Mouse (Mus musculus): ENCODE results near the gene Magi1. TPM values are rescaled to one million over a fixed set of nuclear protein-coding genes. Genes with fewer than 3 reads are reported as not detected.

Gene Magi1
- polyA plus RNA-seq, 1 experiment from 2014 or later: 11.7 TPM

- WGBS: 57% methylated on average over 14 of the region's 14 CpGs
- H3K27me3 ChIP-seq (replicated peaks; ENCODE audit: control insufficient read depth, insufficient read depth, low read length): no peaks in the 10 kb centered on the region
- no peak overlapping the region for H3K4me2 ChIP-seq (ENCODE audit: low read length)
- H3K9me3 ChIP-seq (ENCODE audit: control insufficient read depth, low read length): no peaks in the 10 kb centered on the region
- H3K27ac ChIP-seq (ENCODE audit: low read depth): peak overlapping the region; percentile 3
- H3K9ac ChIP-seq (ENCODE audit: low read length): no peak overlapping the region
- DNase-seq (ENCODE audit: low spot score) (no peak), ATAC-seq (replicated peaks; ENCODE audit: low FRiP score, low TSS enrichment, low read depth) (no peak)
- H3K4me1 ChIP-seq (replicated peaks; ENCODE audit: control insufficient read depth, insufficient read depth, low read length): peaks cover 26% of the 10 kb centered on the region
- no peaks in the 10 kb centered on the region for H3K36me3 ChIP-seq (ENCODE audit: control insufficient read depth, insufficient read depth, low read length)
- no peak overlapping the region for H3K4me3 ChIP-seq (ENCODE audit: low read depth, low read length)
These were observed 100.3 kb downstream of the Magi1 start for GRCm38 (mm10) chr6:94183354-94183851.

- ATAC-seq (replicated peaks; ENCODE audit: low FRiP score, low TSS enrichment, low read depth) (no peak), DNase-seq (ENCODE audit: low spot score) (no peak)
- 11% methylated on average over 2 of the region's 2 CpGs for WGBS
- no peaks in the 10 kb centered on the region for H3K9me3 ChIP-seq (ENCODE audit: control insufficient read depth, low read length)
- H3K9ac ChIP-seq (ENCODE audit: low read length): no peak overlapping the region
- H3K27me3 ChIP-seq (replicated peaks; ENCODE audit: control insufficient read depth, insufficient read depth, low read length): no peaks in the 10 kb centered on the region
- H3K4me3 ChIP-seq (ENCODE audit: low read depth, low read length): no peak overlapping the region
- no peak overlapping the region for H3K4me2 ChIP-seq (ENCODE audit: low read length)
- H3K4me1 ChIP-seq (replicated peaks; ENCODE audit: control insufficient read depth, insufficient read depth, low read length): peaks cover 30% of the 10 kb centered on the region
- H3K27ac ChIP-seq (ENCODE audit: low read depth): no peak overlapping the region
- no peaks in the 10 kb centered on the region for H3K36me3 ChIP-seq (ENCODE audit: control insufficient read depth, insufficient read depth, low read length)
These were observed 102.0 kb downstream of the Magi1 start for GRCm38 (mm10) chr6:94181673-94182255.

- DNase-seq (ENCODE audit: low spot score) (no peak), ATAC-seq (replicated peaks; ENCODE audit: low FRiP score, low TSS enrichment, low read depth) (no peak)
- Histone ChIP-seq H3K9ac (ENCODE audit: low read length) (no peak overlapping the region), H3K36me3 (ENCODE audit: control insufficient read depth, insufficient read depth, low read length) (no peaks in the 10 kb centered on the region), H3K4me1 (replicated peaks; ENCODE audit: control insufficient read depth, insufficient read depth, low read length) (peaks cover 30% of the 10 kb centered on the region), H3K9me3 (ENCODE audit: control insufficient read depth, low read length) (no peaks in the 10 kb centered on the region), H3K27ac (ENCODE audit: low read depth) (no peak overlapping the region), H3K4me3 (ENCODE audit: low read depth, low read length) (no peak overlapping the region), H3K27me3 (replicated peaks; ENCODE audit: control insufficient read depth, insufficient read depth, low read length) (no peaks in the 10 kb centered on the region), H3K4me2 (ENCODE audit: low read length) (no peak overlapping the region)
- WGBS: 86% methylated on average over 14 of the region's 14 CpGs
These were observed 103.2 kb downstream of the Magi1 start for GRCm38 (mm10) chr6:94180331-94181150.

GRCm38 (mm10) chr6:94177559-94177958 lies 106.2 kb downstream of the Magi1 start:
- H3K4me3 ChIP-seq (ENCODE audit: low read depth, low read length): no peak overlapping the region
- 74% methylated on average over 3 of the region's 3 CpGs for WGBS

GRCm38 (mm10) chr6:94176705-94177104 lies 107.0 kb downstream of the Magi1 start:
- Histone ChIP-seq H3K27ac (ENCODE audit: low read depth) (no peak overlapping the region), H3K27me3 (replicated peaks; ENCODE audit: control insufficient read depth, insufficient read depth, low read length) (no peaks in the 10 kb centered on the region), H3K4me2 (ENCODE audit: low read length) (no peak overlapping the region), H3K4me1 (replicated peaks; ENCODE audit: control insufficient read depth, insufficient read depth, low read length) (peaks cover 9% of the 10 kb centered on the region), H3K36me3 (ENCODE audit: control insufficient read depth, insufficient read depth, low read length) (no peaks in the 10 kb centered on the region), H3K4me3 (ENCODE audit: low read depth, low read length) (no peak overlapping the region), H3K9me3 (ENCODE audit: control insufficient read depth, low read length) (no peaks in the 10 kb centered on the region), H3K9ac (ENCODE audit: low read length) (no peak overlapping the region)
- ATAC-seq (replicated peaks; ENCODE audit: low FRiP score, low TSS enrichment, low read depth) (no peak), DNase-seq (ENCODE audit: low spot score) (no peak)
- WGBS: 33% methylated on average over 4 of the region's 4 CpGs

More at GRCm38 (mm10) chr6:94177559-94177958, 106.2 kb downstream of the Magi1 start:
- Histone ChIP-seq H3K36me3 (ENCODE audit: control insufficient read depth, insufficient read depth, low read length) (no peaks in the 10 kb centered on the region), H3K4me2 (ENCODE audit: low read length) (no peak overlapping the region), H3K4me1 (replicated peaks; ENCODE audit: control insufficient read depth, insufficient read depth, low read length) (peaks cover 17% of the 10 kb centered on the region), H3K27ac (ENCODE audit: low read depth) (no peak overlapping the region), H3K9ac (ENCODE audit: low read length) (no peak overlapping the region), H3K9me3 (ENCODE audit: control insufficient read depth, low read length) (no peaks in the 10 kb centered on the region), H3K27me3 (replicated peaks; ENCODE audit: control insufficient read depth, insufficient read depth, low read length) (no peaks in the 10 kb centered on the region)
- ATAC-seq (replicated peaks; ENCODE audit: low FRiP score, low TSS enrichment, low read depth) (no peak), DNase-seq (ENCODE audit: low spot score) (no peak)

- no peaks in the 10 kb centered on the region for H3K36me3 ChIP-seq (ENCODE audit: control insufficient read depth, insufficient read depth, low read length)
- ATAC-seq (replicated peaks; ENCODE audit: low FRiP score, low TSS enrichment, low read depth) (no peak), DNase-seq (ENCODE audit: low spot score) (no peak)
- no peak overlapping the region for H3K4me3 ChIP-seq (ENCODE audit: low read depth, low read length)
- no peaks in the 10 kb centered on the region for H3K9me3 ChIP-seq (ENCODE audit: control insufficient read depth, low read length)
- no peak overlapping the region for H3K4me2 ChIP-seq (ENCODE audit: low read length)
- WGBS: 68% methylated on average over 8 of the region's 8 CpGs
- H3K27me3 ChIP-seq (replicated peaks; ENCODE audit: control insufficient read depth, insufficient read depth, low read length): no peaks in the 10 kb centered on the region
- H3K9ac ChIP-seq (ENCODE audit: low read length): no peak overlapping the region
- no peaks in the 10 kb centered on the region for H3K4me1 ChIP-seq (replicated peaks; ENCODE audit: control insufficient read depth, insufficient read depth, low read length)
- H3K27ac ChIP-seq (ENCODE audit: low read depth): no peak overlapping the region
These were observed 112.5 kb downstream of the Magi1 start for GRCm38 (mm10) chr6:94171250-94171649.

GRCm38 (mm10) chr6:94169581-94170194 lies 114.0 kb downstream of the Magi1 start:
- peaks cover 6% of the 10 kb centered on the region; the same call in 1 of the 2 replicates for H3K4me1 ChIP-seq (replicated peaks; ENCODE audit: control insufficient read depth, insufficient read depth, low read length)
- no peak overlapping the region for H3K4me3 ChIP-seq (ENCODE audit: low read depth, low read length)
- H3K9ac ChIP-seq (ENCODE audit: low read length): no peak overlapping the region
- H3K4me2 ChIP-seq (ENCODE audit: low read length): no peak overlapping the region
- whole genome bisulfite sequencing: 76% methylated on average over 9 of the region's 9 CpGs
- H3K9me3 ChIP-seq (ENCODE audit: control insufficient read depth, low read length): no peaks in the 10 kb centered on the region
- DNase-seq (ENCODE audit: low spot score) (no peak), ATAC-seq (replicated peaks; ENCODE audit: low FRiP score, low TSS enrichment, low read depth) (no peak)
- no peaks in the 10 kb centered on the region for H3K27me3 ChIP-seq (replicated peaks; ENCODE audit: control insufficient read depth, insufficient read depth, low read length)
- no peaks in the 10 kb centered on the region for H3K36me3 ChIP-seq (ENCODE audit: control insufficient read depth, insufficient read depth, low read length)
- no peak overlapping the region for H3K27ac ChIP-seq (ENCODE audit: low read depth)

GRCm38 (mm10) chr6:94165951-94166350 lies 117.8 kb downstream of the Magi1 start:
- DNase-seq (ENCODE audit: low spot score): no peak
- Histone ChIP-seq H3K27me3 (replicated peaks; ENCODE audit: control insufficient read depth, insufficient read depth, low read length) (no peaks in the 10 kb centered on the region), H3K9ac (ENCODE audit: low read length) (no peak overlapping the region), H3K4me2 (ENCODE audit: low read length) (no peak overlapping the region), H3K4me1 (replicated peaks; ENCODE audit: control insufficient read depth, insufficient read depth, low read length) (peaks cover 27% of the 10 kb centered on the region), H3K36me3 (ENCODE audit: control insufficient read depth, insufficient read depth, low read length) (no peaks in the 10 kb centered on the region), H3K9me3 (ENCODE audit: control insufficient read depth, low read length) (no peaks in the 10 kb centered on the region), H3K27ac (ENCODE audit: low read depth) (no peak overlapping the region), H3K4me3 (ENCODE audit: low read depth, low read length) (no peak overlapping the region)
- 81% methylated on average over 1 of the region's 1 CpGs for WGBS
- no peak for ATAC-seq (replicated peaks; ENCODE audit: low FRiP score, low TSS enrichment, low read depth)
